Mouse (Mus musculus) bone marrow macrophage, adult 2 months (primary cell): ENCODE measurements around the gene Hunk. TPM values are rescaled to one million over a fixed set of nuclear protein-coding genes. Genes with fewer than 3 reads are reported as not detected.

Experiments used
- H3K27ac ChIP-seq: 2 replicates; pipeline ENCODE4 v1.5.1; 2012; ENCODE audit warnings: low read depth, low read length; ENCODE audit not compliant: insufficient read depth
- H3K4me1 ChIP-seq: 2 replicates; pipeline ENCODE4 v1.6.1; 2012; ENCODE audit warnings: low read length; ENCODE audit not compliant: control insufficient read depth, insufficient read depth
- H3K4me3 ChIP-seq: 2 replicates; pipeline ENCODE4 v1.5.1; 2012; ENCODE audit warnings: mild to moderate bottlenecking, low read length, moderate library complexity; ENCODE audit not compliant: insufficient read depth
- CTCF ChIP-seq: IDR thresholded peaks from 2 replicates; pipeline ENCODE4 v1.5.1; 2012; ENCODE audit warnings: low read depth, mild to moderate bottlenecking, low read length, moderate library complexity
- POLR2A ChIP-seq: IDR thresholded peaks from 2 replicates; pipeline ENCODE4 v1.6.1; 2012; ENCODE audit warnings: mild to moderate bottlenecking, low read depth, low read length, borderline replicate concordance
- polyA plus RNA-seq: library from polyadenylated mRNA; stranded (reverse); fragments of >200 nt; gene quantifications from 2 replicates; pipeline ENCODE4 v1.2.4, GENCODE M21; 2012; ENCODE audit not compliant: missing spikeins, insufficient read depth, insufficient read length

Gene Hunk
- polyA plus RNA-seq, 1 experiment = 0.17 TPM

GRCm38 (mm10) chr16:90407541-90408289 lies 21.9 kb downstream of the Hunk start:
- Histone ChIP-seq H3K4me3 (no peak overlapping the region), H3K4me1 (no peaks in the 10 kb centered on the region), H3K27ac (no peak overlapping the region)
- TF ChIP-seq POLR2A (no peak), CTCF (no peak)

- Histone ChIP-seq H3K4me3 (no peak overlapping the region), H3K27ac (no peak overlapping the region), H3K4me1 (no peaks in the 10 kb centered on the region)
- no peak for TF ChIP-seq POLR2A
- no peak for TF ChIP-seq CTCF
Observed at GRCm38 (mm10) chr16:90412096-90413082, 26.6 kb downstream of the Hunk start.

- TF ChIP-seq POLR2A (no peak), CTCF (no peak)
Observed at GRCm38 (mm10) chr16:90416621-90417020, 30.8 kb downstream of the Hunk start.

GRCm38 (mm10) chr16:90418661-90419060 lies 32.8 kb downstream of the Hunk start:
- Histone ChIP-seq H3K4me1 (no peaks in the 10 kb centered on the region), H3K27ac (no peak overlapping the region), H3K4me3 (no peak overlapping the region)
- TF ChIP-seq CTCF = no peak
- TF ChIP-seq POLR2A = no peak

More at GRCm38 (mm10) chr16:90416621-90417020, 30.8 kb downstream of the Hunk start:
- no peaks in the 10 kb centered on the region for H3K4me1 ChIP-seq
- H3K4me3 ChIP-seq = no peak overlapping the region
- no peak overlapping the region for H3K27ac ChIP-seq

- no peak overlapping the region for H3K27ac ChIP-seq
- TF ChIP-seq POLR2A = no peak
- no peak for TF ChIP-seq CTCF
- H3K4me1 ChIP-seq = peaks cover 5% of the 10 kb centered on the region
- H3K4me3 ChIP-seq = no peak overlapping the region
Observed at GRCm38 (mm10) chr16:90421145-90421544, 35.3 kb downstream of the Hunk start.

- Histone ChIP-seq H3K4me3 (no peak overlapping the region), H3K27ac (no peak overlapping the region), H3K4me1 (peaks cover 8% of the 10 kb centered on the region)
- TF ChIP-seq CTCF = no peak
- no peak for TF ChIP-seq POLR2A
Observed at GRCm38 (mm10) chr16:90421551-90421950, 35.7 kb downstream of the Hunk start.

GRCm38 (mm10) chr16:90422108-90422529 lies 36.3 kb downstream of the Hunk start:
- H3K27ac ChIP-seq = no peak overlapping the region
- H3K4me3 ChIP-seq = no peak overlapping the region
- TF ChIP-seq CTCF (no peak), POLR2A (no peak)
- H3K4me1 ChIP-seq = peaks cover 12% of the 10 kb centered on the region

- Histone ChIP-seq H3K27ac (no peak overlapping the region), H3K4me1 (peaks cover 12% of the 10 kb centered on the region), H3K4me3 (no peak overlapping the region)
- TF ChIP-seq CTCF (no peak), POLR2A (no peak)
Observed at GRCm38 (mm10) chr16:90423898-90424297, 38.1 kb downstream of the Hunk start.

GRCm38 (mm10) chr16:90424391-90424790 lies 38.6 kb downstream of the Hunk start:
- no peak for TF ChIP-seq CTCF
- no peak for TF ChIP-seq POLR2A
- peaks cover 12% of the 10 kb centered on the region for H3K4me1 ChIP-seq
- no peak overlapping the region for H3K27ac ChIP-seq
- H3K4me3 ChIP-seq = no peak overlapping the region

GRCm38 (mm10) chr16:90426234-90426633 lies 40.4 kb downstream of the Hunk start:
- TF ChIP-seq POLR2A = no peak
- TF ChIP-seq CTCF = no peak
- H3K27ac ChIP-seq = no peak overlapping the region
- H3K4me3 ChIP-seq = no peak overlapping the region
- peaks cover 12% of the 10 kb centered on the region for H3K4me1 ChIP-seq
